Mouse (Mus musculus) heart, adult 9 months (tissue): Measurements from ENCODE around the gene Adat1.
"Not testable (repeated sequence)": the region's sequence is repeated elsewhere in the genome, so short reads cannot be mapped to it uniquely, and the experiment has no call there.

Experiments used
- DNase-seq, 2 experiments: peaks; one replicate each; pipeline ENCODE4 v3.0.0; 2022; ENCODE audit warnings: low spot score in 2 of 2

The Adat1 gene

GRCm38 (mm10) chr8:111939516-111940142 is 52.5 kb downstream of the Adat1 start:
- DNase-seq, result peak; percentile 28 to 49

GRCm38 (mm10) chr8:111938076-111938985 is 53.8 kb downstream of the Adat1 start:
- DNase-seq, result not testable (repeated sequence)

GRCm38 (mm10) chr8:111937184-111937583 is 54.9 kb downstream of the Adat1 start:
- DNase-seq, result no peak

DNA sequence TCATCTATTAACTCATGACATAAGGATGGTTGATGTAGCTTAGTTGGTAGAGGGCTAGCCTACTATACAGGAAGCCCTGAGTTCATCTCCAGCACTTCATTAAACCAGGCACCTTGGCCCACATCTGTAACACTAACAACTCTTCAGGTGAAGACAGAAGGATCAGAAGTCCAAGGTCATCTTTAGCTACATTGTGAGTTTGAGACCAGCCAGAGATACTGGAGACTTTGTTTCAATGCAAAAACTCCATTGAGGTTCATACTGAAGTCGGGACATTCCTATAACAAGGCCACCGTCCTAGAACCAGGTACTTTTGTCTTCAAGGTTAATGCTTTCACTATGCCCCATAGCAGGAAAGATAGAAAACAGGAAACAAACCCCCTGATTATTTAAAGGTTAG is 57.9 kb downstream of the Adat1 start:
- no peak for DNase-seq

GRCm38 (mm10) chr8:111933348-111934076 is 58.6 kb downstream of the Adat1 start, which contains the start of gene Tmem231:
Gene Tmem231 (minus strand): TSS chr8:111933881.
- DNase-seq, result peak; percentile 87 to 88

GRCm38 (mm10) chr8:111932580-111933336 is 59.3 kb downstream of the Adat1 start:
- peak; percentile 68 to 74 for DNase-seq

GRCm38 (mm10) chr8:111931721-111932120 is 60.4 kb downstream of the Adat1 start:
- DNase-seq, result no peak

DNA sequence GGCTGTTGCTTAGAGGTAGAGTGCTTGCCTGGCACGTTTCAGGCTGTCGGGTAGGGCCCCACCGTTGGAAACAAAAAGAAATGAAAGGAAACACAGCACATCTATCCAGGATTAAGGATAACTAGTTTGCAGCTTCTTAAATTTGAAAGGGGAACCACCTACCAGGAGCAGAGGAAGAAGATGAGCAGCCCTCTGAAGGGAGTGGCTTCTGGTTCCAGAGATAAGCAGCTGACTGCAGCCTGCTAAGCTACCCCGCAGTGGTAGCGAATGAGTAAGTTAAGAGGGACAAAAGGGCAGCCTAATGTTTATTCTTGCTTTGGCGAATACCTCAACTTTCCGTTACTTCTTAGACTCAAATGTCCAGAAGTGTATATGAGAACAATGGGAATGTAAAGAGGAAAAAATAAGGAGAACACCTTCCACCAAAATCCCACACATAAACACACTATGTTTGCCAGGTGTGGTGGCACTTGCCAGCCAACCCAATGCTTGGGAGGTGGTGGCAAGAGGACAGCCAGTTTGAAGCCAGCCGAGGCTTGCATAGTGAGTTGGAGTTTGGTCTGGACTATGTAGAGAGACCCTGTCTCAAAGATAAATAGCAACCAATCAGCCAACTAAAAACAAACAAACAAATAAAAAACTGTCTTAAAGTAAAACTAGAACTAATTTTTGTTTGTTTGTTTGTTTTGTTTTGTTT is 62.3 kb downstream of the Adat1 start:
- DNase-seq, result no peak

- no peak for DNase-seq
Measured at GRCm38 (mm10) chr8:111924976-111925375, 67.1 kb downstream of the Adat1 start.

GRCm38 (mm10) chr8:111923383-111923804 is 68.7 kb downstream of the Adat1 start:
- peak; percentile 30 to 44 for DNase-seq

DNA sequence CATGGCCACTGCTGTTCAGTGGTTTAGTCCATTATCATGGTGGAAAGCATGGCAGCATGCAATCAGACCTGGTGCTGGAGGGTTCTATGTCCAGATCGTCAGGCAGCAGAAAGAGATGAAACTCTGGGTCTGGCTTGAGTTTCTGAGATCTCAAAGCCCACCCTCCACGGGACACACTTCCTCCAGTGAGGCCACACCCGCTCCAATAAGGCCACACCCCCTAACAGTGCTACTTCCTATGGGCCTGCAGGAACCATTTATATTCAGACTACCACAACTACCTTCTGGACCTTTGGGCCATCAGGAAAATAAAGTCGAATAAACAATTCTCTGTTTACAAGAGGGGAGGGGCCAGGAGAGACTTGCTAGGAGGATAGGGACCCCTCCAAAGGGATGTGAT is 71.1 kb downstream of the Adat1 start:
- no peak for DNase-seq

DNA sequence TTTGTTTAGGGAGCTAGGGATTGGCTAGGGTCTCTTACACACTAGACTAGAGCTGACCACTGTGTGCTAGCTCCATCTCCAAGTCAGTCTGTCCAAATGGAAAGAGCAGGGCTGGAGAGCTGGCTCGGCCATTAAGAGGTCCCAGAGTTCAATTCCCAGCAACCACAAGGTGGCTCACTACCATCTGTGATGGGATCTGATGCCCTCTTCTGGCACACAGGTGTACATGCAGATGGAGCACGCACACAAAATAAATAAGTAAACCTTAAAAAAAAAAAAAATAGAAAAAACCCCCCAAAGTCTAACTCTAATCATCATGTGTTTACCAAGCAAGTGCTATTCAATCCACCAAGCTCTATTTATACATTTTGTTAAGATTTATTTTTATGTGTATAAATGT is 72.4 kb downstream of the Adat1 start:
- no peak for DNase-seq
